Mouse (Mus musculus) gastrocnemius, postnatal 36 days (tissue): ENCODE measurements around the gene Epb41. TPM values are rescaled to one million over a fixed set of nuclear protein-coding genes. Genes with fewer than 3 reads are reported as not detected.

Source experiments
- DNase-seq, 2 experiments: peaks; one replicate each; pipeline ENCODE4 v3.0.0; 2022
- intact Hi-C: fragments of 180-260 bp; cut with DNase I; formaldehyde crosslinking; loops from one replicate; pipeline ENCODE4 v1.15.1; 2025
- total RNA-seq, 2 experiments: library from RNA; stranded (reverse); gene quantifications; 2 replicates each; pipeline ENCODE4 v1.2.3; 2021

The Epb41 gene
- total RNA-seq, 2 experiments from 2014 or later: 92.0 to 92.7 TPM

DNA sequence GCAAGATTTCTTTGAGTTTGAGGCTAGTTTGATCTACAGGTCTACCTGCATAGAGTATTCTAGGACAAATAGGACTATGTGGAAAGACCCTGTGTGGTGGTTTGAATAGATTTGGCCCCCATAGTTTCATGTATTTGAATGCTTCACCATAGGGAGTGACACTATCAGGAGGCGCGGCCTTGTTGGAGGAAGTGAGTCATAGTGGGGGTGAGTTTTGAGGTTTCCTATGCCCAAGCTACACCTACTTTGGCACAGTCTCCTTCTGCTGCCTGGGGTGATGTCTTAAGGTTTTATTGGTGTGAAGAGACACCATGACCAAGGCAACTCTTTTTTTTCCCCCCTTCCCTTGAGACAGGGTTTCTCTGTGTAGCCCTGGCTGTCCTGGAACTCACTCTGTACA, 51.3 kb downstream of the Epb41 start:
- no peak for DNase-seq
- intact Hi-C loops: no loop called here

DNA sequence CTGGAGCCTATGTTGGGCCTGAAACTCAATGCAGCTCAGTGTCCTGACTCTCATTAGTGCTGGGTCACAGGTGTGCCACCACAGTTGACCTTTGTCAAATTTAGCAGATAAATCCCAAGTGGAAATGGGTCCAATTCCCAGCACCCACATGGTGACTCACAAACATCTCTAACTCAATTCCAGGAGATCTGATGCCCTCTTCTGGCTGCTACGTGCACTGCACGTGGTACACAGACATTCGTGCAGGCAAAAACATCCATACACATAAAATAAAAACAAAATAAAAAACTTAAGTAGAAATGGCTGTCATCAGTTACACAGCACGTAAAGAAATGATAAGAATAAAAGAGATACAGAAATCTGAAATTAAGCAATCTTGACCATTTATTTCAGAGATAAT, 52.5 kb downstream of the Epb41 start:
- intact Hi-C loops: no loop called here
- no peak for DNase-seq

DNA sequence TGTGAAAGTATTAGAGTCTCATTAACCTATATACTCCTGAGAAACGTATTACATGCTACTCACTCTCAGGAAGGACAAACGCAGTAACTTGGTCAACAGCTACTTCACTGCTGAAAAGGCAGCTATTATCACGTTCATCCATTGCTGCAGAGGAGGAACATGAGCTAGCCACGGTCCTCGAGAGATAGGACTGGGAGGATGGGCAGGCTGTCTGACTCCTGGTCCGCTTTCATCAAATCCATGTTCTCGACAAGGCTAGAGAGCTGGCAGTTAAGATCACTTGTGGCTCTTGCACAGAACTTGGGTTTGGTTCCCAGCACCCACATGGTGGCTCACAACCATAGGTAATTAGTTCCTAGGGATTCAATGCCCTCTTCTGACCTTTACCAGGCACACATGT, 53.2 kb downstream of the Epb41 start:
- DNase-seq: no peak
- intact Hi-C loops: no loop called here

DNA sequence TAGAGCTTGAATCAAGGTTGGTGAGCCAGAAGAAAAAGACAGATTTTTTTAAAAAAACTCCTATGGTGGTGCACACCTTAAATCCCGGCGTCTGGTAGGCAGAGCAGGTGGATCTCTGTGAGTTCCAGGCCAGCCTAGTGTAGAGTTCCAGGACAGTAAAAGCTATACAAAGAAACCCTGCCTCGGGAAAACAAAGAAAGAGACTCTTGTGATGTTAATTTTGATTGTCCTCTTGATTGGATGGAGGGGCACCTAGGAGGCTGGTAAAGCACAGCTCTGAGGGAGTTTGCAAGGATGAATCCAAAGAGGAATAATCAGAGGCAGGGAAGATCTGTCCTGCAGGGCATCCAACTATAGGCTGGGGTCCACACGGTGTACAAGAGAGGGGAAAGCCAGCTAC, 56.6 kb downstream of the Epb41 start:
- no peak for DNase-seq
- intact Hi-C loops: no loop called here

DNA sequence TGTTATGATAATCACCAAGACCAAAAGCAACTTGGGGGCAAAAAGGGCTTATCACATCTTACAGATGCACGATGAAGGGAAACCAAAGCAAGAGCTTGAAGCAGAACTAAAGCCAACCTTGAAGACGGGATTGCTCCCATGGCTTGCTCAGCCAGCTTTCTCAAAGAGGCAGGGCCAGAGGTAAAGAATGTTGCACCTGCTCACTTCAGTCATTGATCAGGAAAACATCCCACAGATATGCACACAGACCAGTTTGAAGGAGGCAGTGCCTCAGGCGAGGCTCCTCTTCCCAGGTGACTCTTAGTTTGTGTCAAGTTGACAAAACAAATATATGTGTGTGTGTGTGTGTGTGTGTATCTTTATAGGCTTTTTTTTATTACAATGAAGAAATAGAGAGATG, 59.7 kb downstream of the Epb41 start:
- no peak for DNase-seq

DNA sequence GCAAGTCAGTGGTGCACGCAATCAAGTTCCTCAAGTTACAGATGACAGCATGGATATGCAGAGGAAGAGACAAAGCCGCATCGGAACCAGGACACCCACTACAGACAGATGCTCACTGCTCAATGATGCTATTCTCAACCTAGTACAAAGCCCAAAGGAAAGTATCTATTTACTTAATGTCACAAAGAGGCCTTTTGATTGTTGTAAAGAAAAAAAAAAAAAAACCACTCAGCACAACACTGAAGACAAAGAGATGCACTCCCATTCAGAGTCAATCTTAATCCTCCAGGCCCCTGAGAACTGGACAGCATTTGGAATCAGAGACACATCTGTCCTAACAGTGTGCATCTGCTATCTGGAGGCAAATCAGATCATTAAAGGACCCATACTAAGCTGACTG, 63.5 kb downstream of the Epb41 start:
- intact Hi-C loops: no loop called here
- DNase-seq: no peak

More for the DNA sequence above, 59.7 kb downstream of the Epb41 start:
- intact Hi-C loops: no loop called here

DNA sequence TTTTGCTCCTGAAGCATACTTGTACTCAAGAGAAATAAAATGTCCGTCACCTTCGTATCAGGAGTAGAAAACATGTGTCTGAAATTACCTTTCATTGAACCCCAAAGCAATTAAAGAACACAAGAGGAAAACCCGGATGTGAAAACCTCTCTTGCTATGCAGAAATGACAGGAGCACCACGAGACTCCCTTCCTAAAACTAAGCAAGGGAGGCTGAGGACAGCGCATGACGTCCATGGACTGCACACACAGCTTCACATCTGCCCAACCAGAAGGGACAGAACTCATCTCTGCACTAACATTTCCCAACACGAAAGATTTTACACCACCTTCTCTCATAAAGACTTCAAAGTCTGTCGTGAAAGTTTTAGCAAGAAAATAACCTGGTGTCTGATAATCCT, 64.7 kb downstream of the Epb41 start:
- intact Hi-C loops: no loop called here
- DNase-seq: no peak

DNA sequence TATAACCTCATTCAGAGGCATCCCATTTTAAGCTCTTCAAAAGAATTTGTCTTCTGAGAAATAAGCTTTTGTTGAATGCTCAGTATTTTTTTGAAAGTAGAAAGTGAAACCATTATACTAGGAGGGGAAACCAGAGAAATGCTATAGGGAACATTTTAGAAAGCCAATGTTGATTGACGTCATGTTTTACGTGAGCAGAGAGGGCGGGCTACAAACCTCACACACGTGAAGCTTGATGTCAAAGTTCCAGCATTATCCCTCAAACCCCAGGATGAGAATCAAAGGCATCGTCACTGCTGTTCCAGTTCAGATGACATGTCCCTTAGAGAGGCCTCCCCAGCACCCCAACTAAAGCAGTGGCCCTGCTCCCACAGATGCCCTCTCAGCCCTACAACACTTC, 66.9 kb downstream of the Epb41 start:
- intact Hi-C loops: no loop called here
- DNase-seq: no peak

DNA sequence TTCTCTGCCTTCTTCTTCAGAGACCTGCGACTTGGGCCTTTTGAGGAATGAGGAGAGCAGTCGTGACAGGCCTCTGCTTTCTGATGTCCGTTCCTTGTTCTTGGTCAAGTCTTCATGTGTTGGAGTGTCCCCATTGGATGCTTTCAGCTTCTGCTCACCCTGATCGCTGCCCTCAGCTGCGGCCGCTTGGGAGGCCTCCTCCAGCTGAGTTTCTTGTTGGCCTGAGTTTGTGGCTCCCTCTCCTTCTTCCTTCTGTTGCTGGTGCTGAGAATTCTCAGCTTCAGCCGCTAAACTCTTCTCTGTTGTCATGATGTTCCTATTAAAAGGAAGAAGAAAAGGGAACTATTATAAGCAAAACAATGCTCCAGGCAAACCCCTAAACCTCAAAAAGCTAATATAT, 68.0 kb downstream of the Epb41 start:
- no peak for DNase-seq
- intact Hi-C loops: no loop called here

DNA sequence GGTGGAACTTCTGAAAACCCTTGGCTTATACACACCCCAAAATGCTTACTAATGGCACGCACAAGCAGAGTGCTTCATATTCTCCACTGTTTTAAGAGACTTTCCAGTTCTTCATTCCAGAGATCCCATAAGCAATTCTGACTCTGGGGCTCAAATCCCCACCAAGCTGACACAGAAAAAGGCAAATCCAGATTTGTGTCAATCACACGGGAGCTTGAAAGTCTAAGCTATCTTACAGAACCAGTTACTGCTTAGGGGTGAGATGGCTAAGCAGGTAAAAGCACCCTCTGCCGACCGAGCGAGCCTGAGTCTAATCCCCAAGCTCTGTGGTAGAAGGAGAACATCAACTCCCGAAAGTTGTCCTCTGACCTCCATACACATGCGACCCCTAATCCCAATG, 76.5 kb downstream of the Epb41 start:
- DNase-seq: no peak
- intact Hi-C loops: no loop called here

DNA sequence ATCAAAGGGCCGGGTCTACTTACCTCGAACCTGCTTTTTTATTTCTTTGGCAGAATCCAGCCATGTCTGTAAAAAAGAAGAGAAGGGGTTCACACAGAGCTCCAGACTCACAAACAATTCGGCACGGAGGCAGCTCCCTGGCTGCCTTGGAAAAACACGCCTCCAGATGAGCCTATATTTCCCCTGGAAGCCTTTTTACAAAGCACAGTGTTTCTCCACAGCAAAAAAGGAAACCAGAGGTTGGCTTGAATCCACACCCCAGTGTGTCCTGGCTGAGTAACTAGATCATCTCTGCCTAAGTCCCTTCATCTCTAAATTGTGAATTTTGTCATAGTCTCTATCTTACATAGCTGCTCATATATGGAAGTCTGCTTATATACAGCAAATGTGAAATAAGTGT, 77.6 kb downstream of the Epb41 start:
- intact Hi-C loops: no loop called here
- no peak for DNase-seq

DNA sequence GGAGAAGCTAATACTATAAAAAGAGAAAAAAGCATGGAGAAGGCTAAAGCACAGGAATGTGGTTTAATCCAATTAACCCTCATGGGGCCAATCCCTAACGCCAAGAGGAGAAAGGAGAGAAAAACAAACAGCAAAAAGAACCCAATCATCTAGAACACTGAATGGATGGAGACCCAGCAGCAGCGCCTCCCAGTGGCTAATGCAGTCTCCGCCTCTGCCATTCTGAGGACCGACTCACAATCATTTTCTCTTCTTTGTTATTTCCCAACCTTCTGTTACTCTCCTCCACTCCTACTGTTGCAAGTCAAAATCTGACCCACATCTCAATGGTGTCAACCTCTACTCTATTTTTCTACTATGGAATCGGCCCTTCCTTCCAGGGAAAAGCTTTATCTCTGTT, 78.1 kb downstream of the Epb41 start:
- intact Hi-C loops: no loop called here
- DNase-seq: no peak

DNA sequence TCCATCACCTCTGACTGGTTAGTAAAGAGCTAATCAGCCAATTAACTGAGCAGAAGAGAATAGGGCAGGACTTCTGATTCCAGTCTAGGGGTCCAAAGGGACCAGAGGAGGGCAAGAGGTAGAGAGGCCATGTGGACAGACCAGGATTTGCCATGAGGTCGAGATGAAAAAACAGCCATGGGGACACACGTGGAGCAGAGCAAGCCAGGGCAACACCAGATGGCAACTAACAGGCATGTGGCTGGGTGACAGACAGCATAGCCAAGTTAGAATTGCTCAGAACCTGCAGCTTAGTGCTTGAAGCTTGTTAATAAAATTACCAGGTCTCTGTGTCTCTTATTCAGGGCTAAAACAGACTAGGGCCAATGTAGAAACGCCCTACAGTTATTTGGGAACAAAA, 81.3 kb downstream of the Epb41 start:
- DNase-seq: no peak
- intact Hi-C loops: no loop called here

DNA sequence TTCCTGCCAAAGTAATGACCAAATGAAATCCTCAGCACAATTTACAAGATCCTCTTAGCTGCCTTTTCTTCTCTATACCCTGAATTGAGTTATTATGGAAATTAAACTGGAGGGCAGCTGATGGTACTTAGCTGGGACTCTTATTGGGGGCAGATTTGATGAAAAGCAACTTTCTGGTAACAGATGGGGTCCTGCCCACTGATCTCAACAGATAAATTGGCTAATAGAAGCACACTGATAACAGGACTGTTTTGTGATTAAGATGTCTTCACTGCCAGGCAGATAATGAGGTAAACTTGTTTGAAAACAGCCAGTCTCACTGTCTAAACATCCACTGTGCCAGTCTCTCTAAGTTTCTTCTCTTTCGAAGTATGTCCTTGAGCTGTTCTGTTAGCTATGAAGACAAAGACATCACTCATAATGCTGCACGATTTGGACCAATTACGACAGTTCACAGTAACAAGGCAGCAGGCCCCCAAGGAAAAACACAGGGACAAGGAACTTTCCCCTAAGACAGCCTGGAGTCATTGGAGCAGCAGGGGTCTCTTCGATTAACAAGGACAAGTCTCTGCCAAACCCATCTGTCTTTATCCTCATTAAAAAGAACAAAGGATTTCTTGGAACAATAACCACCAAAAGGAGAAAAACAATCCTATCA, 92.1 kb downstream of the Epb41 start:
- intact Hi-C loops: loop anchor here (5.0 kb wide), 1 partner anchor 44 kb away; no protein-coding TSS in a partner anchor
- DNase-seq: no peak

DNA sequence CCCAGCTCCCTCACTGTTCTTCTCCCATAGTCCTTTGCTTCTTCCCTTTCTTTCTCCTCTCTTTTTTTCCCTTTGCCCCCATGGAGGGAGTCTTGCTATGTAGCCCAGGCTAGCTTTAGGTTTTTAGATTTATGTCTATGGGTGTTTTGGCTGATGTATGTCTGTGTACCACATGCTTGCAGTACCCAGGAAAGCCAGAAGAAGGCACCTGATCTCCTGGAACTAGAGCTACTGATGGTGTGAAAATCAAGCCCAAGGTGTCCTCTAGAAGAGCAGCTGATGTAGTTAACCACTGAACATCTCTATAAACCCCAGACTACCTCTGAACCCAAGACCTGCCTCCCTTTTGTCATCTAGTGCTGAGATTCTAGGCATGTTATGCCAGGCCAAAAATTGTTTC, 93.4 kb downstream of the Epb41 start:
- intact Hi-C loops: loop anchor here (5.0 kb wide), 1 partner anchor 46 kb away; no protein-coding TSS in a partner anchor

DNA sequence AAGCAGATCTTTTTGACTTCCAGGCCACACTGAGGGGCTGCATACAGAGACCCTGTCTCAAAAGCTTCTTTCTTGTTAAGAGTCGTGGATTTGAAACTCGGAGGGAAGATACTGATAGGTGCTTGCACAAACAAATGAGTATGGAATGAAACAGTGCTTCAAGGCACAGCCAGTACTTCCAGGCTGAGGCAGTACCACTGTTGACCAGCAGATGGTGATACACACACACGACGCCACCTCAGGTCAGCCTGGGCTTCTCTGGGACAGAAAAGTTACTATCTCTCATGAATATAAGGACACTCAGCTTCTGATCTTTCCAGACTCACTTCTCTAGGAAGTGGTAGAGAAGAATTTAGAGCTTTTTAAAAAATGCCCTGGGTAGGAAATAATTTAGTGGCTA, 97.9 kb downstream of the Epb41 start:
- intact Hi-C loops: loop anchor here (1.0 to 10.0 kb wide), 2 partner anchors 102 to 198 kb away; no protein-coding TSS in a partner anchor
- DNase-seq: peak; percentile 56 to 66

More for the DNA sequence above, 93.4 kb downstream of the Epb41 start:
- DNase-seq: no peak

DNA sequence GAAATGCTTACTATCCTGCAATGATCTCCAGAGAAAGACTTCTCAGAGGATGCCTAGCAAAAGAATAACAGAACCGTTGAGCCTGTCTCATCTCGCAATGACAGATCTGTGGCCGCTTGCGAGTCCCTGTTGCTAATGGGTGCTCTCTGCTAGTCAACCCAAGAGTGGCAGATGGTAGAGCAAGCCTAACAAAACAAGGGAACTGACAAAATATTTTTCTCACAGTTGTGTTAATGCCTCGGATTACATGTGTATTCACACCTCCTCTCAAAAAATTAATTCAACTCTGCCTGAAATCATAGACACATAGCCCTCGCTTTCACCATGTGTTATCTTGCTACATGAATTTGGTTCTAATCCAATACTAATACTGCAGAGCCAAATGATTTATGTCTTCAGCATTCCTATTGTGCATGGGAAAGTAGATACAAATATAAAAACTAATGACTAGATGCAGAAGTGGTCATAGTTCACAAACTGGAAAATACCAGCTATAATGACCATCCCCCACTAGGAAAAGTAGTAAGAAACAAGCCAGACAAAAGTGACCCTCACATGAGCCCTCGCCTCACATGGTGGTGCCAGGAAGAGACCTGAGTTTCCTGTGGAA, 104.8 kb downstream of the Epb41 start:
- intact Hi-C loops: loop anchor here (5.0 to 10.0 kb wide), 2 partner anchors 53 to 204 kb away; no protein-coding TSS in a partner anchor
- no peak for DNase-seq

DNA sequence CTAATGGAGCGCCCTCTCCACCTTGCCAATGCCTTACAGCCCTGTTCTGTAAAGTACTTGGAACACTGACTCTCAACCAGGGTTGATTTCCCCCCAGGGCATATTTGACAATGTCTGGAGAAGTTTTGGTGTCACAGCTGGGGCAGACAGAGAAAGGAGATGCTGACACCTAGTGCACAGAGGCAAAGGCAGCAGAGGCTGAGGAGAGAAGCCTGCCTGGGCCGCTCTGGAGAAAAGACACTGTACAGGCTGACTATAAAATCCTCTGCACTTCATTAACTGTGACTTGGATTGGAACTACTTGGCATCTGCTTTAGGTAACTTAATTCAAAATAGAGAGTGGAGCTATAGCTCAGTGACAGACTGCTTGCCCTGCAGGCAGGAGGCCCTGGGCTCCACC, 106.2 kb downstream of the Epb41 start:
- DNase-seq: no peak
- intact Hi-C loops: loop anchor here (10.0 kb wide), 1 partner anchor 104 kb away; no protein-coding TSS in a partner anchor

DNA sequence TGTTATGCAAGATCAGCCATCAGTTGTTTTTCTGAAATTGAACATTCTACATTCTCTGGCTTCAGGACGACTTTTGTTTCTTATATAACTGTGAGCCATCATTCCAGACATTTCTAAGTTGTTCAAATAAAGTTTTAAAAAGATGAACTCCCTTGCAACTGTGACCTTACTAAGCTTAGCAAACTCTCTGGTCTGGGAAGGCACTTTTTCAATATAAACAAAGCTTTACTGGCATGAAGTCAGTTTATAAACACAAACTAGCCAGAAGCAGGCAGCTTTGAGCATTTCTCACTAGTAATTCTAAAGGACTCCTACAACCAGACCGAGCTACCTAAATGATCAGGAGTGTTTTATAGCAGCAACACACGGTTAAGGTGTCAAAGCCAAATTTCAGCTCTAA, 118.0 kb downstream of the Epb41 start:
- intact Hi-C loops: no loop called here
- DNase-seq: no peak

DNA sequence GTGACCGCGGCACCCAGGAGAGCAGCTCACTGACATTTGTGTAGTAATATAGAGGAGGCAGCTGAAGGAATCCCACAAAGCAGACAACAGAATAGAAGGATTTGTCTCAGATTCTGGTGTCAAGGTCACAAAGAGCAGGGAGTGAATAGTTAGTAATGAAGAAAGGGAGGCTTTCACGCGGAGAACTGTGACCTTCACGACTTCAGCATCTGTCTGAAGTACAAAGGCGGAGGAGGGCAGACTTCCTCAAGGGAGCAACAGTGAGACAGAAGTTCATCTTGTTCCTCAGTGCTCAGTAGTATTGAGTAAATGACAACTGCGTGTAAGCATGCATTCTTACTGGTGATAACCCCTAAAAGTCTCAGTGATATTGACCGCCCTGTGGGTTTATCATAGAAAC, 124.5 kb downstream of the Epb41 start:
- DNase-seq: no peak
- intact Hi-C loops: no loop called here

DNA sequence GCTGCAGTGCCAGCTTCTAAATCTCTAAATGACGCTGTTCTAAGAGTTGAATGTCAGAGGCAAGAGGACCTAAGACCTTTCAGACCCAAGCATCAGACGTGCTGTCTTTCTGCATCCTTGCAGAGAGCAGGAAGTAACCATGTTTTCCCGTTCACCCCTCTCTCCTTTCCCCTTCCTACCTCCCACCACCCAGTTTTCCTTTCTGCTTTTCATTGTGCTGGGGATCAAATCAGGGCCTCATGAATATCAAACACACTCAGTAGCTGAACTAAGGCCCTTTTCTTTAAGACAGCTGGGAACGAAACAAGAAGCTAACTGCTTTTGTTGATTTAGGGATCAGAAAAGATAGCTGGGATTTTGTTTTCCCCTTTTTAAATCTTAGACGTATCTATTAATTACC, 125.2 kb downstream of the Epb41 start:
- intact Hi-C loops: no loop called here

DNA sequence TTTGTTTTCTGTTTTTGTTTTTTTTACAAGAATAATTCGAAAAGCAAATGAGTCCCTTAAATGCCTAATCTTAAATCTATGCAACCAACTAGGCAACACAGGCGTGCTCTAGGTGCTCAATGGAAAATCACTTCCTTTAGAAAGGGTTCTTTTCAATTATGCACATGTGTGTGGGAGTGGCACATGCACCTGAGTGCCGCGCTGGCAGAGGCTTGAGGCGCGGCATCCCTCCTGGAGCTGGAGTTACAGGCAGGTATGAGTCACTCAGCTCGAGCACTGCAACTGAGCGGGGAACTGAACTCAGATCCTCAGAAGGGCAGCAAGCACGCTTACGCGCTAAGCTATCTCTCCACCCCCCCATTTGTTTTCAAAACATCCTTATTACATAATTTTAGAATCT, 127.3 kb downstream of the Epb41 start:
- intact Hi-C loops: no loop called here
- no peak for DNase-seq

More for the DNA sequence above, 125.2 kb downstream of the Epb41 start:
- no peak for DNase-seq
